Mouse (Mus musculus): ENCODE results near the gene Trappc3l.

DNA sequence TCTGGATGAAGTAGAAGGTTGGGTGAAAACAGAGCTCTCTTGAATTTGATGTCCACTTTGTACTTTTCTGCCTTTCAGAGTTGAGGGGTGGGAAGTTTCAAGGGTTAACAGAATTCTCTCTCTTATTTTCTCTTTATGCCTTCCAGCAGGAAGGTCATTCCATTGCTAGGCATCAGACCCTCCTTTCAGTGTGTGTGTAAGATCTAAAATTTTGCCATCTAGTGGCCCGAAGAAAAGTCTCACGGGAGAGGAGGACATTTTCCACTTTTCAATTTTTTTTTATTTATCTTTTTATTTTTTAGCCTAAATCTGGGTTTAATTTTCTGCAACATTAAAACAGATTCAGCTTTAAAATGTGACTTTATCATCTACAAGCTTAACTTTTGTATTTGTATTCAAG lies 34.3 kb downstream of the Trappc3l start:
- TF ChIP-seq CTCF (conservative IDR thresholded peaks at IDR 0.05 in 1 of 2, IDR thresholded peaks at IDR 0.05 in 1 of 2; ENCODE audit: low read depth in 2 of 2, low read length in 2 of 2) (peak in 1 of 2 experiments; percentile 55; a peak in 2 of 4 replicates), EP300 (IDR thresholded peaks at IDR 0.05; ENCODE audit: low read length) (no peak), MAX (IDR thresholded peaks at IDR 0.05; ENCODE audit: low read length) (no peak), POLR2AphosphoS2 (IDR thresholded peaks at IDR 0.05; ENCODE audit: low read depth, low read length) (no peak), MEF2A (IDR thresholded peaks at IDR 0.05; ENCODE audit: borderline replicate concordance, low read depth, low read length) (no peak), ZMIZ1 (IDR thresholded peaks at IDR 0.05; ENCODE audit: low read depth, low read length) (no peak), MAFK (IDR thresholded peaks at IDR 0.05; ENCODE audit: insufficient replicate concordance, low read length) (no peak), ZNF384 (IDR thresholded peaks at IDR 0.05; ENCODE audit: low read depth, low read length) (0 out of 2 replicates have a peak, but pooled peaks have one; percentile 49), NRF1 (IDR thresholded peaks at IDR 0.05; ENCODE audit: low read depth, low read length) (no peak), GABPA (IDR thresholded peaks at IDR 0.05; ENCODE audit: insufficient replicate concordance, low read depth, low read length) (no peak)

All from CH12.LX (cell line).